Mouse (Mus musculus) left cerebral cortex, adult 11 months (tissue): ENCODE measurements around the gene Slc9a3.

Source experiments
- DNase-seq: peaks from one replicate; pipeline ENCODE4 v3.0.0; 2022; ENCODE audit warnings: low spot score

Slc9a3 gene

DNA sequence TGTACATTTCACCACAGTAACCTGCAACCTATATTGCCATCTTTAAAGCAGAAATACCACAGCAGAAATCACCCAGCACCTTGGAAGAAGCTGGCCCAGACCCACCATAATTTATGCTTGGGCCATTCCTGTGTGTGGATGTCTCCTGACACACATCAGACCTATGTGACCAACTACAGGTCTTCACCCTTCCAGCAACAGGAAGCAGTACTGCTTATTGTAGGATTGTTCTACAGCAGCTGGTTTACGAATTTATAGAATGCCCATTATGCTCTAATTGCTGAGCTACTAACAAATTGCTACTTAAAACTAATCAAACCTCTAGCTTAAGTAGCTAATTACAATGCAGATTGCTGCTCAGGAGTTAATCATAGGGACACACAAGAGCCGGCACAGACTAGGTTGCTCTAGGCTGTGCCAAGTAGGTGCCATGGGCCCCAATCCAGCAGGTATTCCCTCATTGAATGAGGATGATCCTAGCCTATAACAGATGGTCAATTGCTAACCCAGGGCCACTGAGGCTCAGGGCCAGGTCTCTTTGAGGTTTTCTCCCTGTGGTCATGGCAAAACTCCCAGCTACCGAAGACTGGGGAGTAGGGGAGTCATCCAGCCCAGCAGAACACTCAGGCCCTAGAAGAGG, 24.8 kb downstream of the Slc9a3 start:
- no peak for DNase-seq

DNA sequence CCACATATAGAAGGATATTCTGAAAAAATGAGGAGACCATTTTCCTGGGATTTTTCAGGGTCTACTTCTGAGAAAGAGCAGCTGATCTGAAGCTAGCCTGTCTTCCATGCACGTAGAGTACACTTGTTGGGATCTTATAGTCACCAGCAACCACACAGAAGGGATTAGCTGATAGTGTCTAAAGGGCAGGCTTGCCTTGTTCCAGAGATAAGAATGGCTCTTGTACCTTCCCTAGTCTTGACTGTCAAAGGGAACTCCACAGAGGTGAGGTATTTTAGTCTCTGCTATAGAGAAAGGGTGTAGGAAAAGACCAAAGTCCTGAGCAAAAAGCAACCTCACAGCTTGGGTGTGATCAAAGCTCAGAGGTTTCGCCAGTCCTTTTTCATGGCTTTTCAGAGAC, 26.1 kb downstream of the Slc9a3 start:
- DNase-seq, result no peak

DNA sequence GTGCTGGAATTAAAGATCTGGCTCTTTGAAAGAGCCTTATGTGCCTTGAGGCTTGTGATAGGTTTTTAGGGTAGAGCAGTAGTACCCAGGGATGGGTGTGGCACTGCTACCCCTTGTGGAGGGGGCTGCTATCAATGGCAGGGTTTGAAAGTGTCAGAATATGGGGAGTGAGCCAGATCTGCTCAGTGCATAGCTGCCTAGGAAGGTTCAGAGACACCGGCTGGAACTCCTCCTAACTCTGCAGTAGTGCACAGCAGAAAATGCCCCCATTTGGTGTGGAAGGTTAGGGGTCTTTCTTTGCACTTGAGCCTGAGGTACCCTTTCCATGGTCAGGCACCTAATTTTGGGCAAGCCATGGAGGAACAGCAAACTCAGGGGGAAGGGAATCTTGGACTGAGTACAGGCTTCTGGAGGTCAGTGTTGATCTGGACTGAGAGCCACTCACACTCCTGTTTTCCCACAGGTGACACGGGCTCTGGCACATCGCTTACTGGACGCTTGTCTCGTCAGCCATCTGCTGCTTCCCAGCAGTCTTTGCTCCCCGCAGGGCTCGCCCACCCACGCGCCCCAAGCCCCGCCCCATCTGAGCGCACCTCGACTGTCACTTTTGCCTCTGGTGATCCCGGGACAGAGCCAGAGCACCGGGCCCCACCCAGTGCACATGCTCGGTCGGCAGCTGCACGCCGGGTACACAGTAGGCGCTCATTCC, 45.2 kb downstream of the Slc9a3 start:
- no peak for DNase-seq

DNA sequence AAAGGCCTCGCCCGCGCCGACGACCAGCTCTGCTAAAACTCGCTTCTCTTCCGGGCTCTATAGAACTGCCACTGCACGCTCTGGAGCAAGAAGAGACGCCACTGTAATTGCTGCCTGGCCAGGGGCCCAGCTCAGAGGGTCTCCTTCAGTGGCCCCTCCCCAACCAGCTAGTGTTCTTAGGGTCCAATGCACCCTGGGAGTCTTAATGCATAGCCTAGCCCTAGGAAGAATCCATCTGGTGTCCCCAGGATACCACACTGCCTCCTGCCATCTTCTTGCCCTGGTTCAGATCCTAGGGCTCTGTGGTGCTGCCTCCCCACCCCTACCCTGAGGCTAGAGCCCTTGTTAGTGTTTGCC, 45.8 kb downstream of the Slc9a3 start:
- no peak for DNase-seq

DNA sequence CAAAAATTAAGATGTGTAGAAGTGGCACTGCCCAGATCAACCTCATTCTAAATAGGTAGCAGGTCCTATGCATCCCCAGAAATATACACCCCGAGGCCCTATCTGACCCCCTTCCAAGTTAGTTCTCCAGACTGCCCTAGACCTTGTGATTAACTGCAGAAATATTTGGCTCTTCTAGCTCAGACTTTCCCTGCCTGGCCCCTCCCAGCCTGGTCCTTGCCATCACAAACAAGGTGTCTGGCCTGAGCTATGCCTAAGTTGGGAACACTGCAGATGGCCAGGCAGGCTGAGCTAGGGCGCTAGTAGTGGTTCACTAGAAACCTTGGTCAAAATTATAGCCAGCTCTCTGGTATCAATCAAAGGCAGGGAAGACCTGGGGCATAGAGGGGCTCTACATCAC, 46.2 kb downstream of the Slc9a3 start:
- no peak for DNase-seq

DNA sequence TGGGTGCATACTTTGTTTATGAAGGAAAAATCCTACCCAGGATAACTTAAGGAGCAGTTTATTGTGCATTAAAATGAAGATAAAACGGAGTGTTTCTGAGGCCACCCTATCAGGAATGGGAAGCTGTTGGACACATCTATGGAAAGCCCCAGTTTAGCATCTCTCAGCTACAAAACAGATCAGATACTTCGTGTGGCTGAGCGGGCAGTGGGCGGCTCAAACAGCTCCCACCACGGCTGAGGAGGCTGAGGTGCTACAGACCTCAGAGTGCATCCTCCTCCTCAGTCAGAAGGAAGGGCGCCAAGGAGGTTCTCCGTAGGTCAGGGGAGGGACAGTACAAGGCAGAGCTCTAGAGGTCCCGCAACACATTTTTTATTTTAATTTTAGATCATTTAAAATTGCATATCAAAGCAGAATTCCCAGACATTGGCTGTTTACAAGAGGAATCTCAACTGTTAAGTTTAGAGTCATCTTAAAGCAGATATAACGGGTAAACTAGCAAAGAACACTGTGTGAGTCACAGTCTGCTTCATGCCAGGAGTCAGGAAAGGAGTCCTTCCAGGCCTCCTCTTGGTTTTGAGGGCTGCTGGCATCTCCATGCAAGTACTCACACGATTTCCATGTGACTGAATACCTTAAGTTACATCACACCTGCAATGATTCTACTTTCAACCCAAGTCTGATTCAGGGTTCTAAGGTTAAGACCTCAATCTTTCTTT, 48.3 kb downstream of the Slc9a3 start:
- no peak for DNase-seq

DNA sequence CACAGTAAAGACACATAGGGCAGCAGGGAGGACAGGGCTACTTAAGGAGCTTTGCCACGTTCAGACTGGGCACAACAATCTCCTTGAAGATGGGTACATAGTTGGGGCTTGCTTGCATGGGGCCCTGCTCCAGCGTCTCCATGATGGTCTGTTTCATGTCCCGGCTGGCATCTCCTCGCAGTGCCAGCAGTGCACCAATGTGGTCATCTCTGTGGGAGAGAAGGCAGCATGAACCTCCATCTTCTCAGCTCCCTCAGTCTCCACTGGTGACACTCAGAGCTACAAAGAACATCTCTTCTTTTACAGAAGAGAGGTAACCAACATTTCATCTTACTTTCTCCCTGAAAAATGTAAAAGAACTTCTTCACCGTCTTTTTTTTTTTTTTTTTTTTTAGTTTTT, 50.8 kb downstream of the Slc9a3 start:
- DNase-seq, result no peak

DNA sequence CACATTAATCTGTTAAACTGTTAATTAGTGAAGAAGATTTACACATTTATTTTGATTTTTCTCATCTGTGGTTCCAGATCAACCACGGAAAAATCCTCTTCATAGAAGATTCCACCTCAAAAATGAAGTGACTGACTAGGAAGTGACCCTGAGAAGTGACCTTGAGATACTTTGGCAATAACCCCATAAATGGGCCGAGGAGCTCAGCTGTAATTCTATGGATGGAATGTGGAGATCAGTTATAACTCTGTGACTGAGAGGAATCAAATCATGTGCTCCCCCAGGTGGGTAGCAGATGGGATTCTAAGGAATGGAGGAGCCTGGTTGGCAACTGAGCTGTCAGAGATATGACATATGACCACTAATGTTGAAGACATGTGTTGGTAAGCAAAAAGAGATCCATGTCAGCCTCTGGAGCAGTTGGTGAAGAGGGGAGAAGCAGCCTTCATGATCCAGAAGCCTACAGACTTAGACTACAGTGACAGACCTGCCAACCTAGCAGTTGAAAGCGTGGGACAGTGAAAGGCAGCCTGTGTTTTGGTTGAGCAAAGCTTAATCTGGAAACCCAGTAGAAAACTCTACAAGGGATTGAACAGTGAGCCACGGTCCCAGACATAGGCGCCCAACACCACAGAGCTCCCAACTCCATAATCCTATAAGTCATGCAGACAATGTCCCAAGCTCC, 61.9 kb downstream of the Slc9a3 start:
- DNase-seq, result no peak

DNA sequence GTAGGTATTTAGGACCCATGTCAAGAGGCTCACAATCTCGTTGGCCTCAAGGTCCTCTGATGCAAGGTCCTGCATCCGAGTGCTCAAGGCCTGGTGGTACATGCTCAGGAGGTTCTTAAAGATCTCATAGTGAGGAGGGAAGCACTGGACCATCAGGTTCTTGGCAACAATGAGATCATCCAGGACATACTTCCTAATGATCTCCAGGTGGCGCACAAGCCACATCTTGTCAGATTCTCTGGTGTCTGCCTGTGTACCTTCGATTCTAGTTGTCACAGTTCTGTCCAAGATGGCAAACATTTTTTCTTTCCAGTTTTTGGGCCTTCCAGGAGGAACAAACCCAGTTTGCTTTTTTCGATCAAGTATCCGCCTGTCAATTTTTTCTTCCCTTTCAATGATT, 71.4 kb downstream of the Slc9a3 start:
- no peak for DNase-seq

DNA sequence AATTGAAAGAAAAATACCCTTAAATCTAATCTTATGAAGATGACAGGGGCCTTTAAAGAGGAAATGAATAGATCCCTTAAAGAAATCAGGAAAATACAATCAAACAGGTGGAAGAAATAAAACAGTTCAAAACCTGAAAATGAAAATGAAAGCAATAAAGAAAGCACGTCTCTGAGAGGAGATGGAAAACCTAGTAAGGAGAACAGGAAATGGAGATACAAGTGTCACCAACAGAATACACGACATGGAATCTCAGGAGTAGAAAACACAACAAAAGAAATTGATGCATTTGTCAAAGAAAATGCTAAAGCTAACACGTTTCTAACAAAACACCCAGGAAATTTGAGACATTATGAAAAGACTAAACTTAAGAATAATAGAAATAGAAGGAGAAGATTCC, 75.2 kb downstream of the Slc9a3 start:
- no peak for DNase-seq

DNA sequence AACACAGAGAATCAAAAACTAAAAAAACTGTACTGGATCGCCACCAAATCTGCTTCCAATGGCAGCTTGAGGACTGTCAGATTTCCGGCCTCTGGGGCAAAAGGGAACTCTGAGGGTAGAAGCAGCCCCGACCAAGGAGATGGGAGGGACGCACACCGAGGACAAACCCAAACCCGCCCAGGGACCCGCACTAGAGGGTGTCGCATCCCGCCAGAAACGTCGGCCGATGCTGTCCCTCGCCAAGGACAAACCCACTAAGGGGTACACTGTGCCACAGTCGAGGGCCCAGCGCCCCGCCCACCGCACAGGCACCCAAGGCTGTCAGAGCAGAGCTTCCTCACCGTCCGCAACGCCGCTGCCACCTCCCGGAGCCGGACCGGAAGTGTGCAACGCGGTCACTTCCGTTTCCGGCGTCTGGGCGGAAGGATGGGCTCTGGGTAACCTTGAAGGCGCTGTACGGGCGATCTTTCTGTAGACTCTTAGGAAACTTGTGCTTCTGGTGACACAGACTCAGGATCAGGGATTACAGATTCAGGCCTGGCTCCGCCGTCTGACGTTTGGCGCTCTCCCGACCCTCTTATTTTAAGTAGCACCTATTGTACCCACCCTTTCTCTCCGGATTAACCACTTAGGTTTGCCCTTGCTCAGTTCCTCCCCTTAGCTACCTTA, 87.2 kb downstream of the Slc9a3 start, which contains the start of gene Exoc3:
Exoc3 (minus strand) TSS at position 416 of the 669 bp plus-strand sequence.
- DNase-seq, result peak; percentile 82

DNA sequence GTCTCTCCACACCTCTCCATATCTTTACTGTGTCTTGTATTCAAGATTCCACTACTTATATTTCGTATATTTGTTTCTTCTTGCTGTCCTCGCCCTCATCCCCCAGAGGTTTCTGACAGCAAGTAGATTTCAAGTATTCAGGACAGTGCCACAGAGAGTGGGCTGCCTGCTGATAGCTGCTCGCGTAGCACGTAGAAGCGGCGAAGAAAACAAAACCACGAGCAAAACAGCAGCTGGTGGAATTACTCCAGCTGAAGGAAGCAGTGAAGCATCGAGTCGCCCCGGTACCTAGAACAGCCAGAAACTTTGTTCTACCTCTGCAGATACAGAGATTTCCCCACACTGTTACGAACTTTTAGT, 87.7 kb downstream of the Slc9a3 start:
- peak; percentile 6 for DNase-seq

DNA sequence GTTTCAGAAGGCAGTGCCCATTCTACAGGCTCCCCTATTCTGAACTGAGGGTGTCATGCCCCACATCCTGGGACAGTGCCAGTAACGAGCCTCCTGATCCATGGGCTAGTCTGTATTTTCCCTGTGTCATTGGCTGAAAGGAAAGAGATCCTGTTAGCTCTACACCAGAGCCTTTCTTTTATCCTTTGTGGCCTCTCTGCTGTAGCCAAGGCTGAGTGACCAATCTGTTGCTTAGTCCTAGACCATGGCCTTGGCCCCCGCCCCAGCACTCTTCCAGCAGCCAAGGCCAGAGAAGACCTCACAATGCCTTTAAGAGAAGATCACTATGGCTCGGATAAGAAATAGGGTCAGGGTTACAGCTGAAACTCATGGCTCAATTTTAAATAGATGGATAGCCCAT, 97.2 kb downstream of the Slc9a3 start:
- DNase-seq, result no peak
